Mouse (Mus musculus): ENCODE results near the gene Nbeal1. TPM values are rescaled to one million over a fixed set of nuclear protein-coding genes. Genes with fewer than 3 reads are reported as not detected.

Nbeal1 gene
- polyA plus RNA-seq, 1 experiment from 2014 or later = 12.3 TPM

DNA sequence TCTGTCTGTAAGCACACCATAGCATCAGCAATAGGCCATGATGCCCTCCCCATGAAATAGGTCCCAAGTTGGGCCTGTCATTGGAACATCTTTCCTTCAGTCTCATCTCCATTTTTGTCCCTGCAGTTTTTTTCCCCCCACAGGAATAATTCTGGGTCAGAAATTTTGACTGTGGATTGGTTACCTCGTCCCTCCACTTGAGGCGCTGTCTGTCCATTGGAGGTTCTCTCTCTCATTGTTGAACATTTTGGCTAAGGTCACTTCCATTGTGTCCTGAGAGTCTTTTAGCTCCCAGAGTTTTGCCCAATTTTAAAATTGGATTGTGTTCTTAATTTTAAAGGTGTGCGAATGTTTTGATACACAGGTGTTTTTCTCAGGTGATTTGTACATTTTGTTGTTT lies 16.4 kb downstream of the Nbeal1 start:
- 73% methylated on average over 3 of the region's 3 CpGs for WGBS
- H3K27ac ChIP-seq = no peak overlapping the region
- H3K27me3 ChIP-seq = no peaks in the 10 kb centered on the region
- no peaks in the 10 kb centered on the region for H3K9me3 ChIP-seq
- H3K4me1 ChIP-seq = no peaks in the 10 kb centered on the region
- H3K4me2 ChIP-seq = no peak overlapping the region
- H3K4me3 ChIP-seq (replicated peaks) = no peak overlapping the region
- no peak overlapping the region for H3K9ac ChIP-seq
- H3K36me3 ChIP-seq (replicated peaks) = peaks cover 16% of the 10 kb centered on the region
- ATAC-seq (ENCODE audit: low FRiP score) = no peak

- Histone ChIP-seq H3K27ac (no peak overlapping the region), H3K9ac (no peak overlapping the region), H3K4me2 (no peak overlapping the region), H3K4me1 (no peaks in the 10 kb centered on the region), H3K4me3 (replicated peaks) (no peak overlapping the region), H3K36me3 (replicated peaks) (peaks cover 35% of the 10 kb centered on the region), H3K9me3 (no peaks in the 10 kb centered on the region), H3K27me3 (no peaks in the 10 kb centered on the region)
- ATAC-seq (ENCODE audit: low FRiP score) = no peak
- WGBS = 87% methylated on average over 4 of the region's 4 CpGs
These were observed 18.6 kb downstream of the Nbeal1 start for GRCm38 (mm10) chr1:60199006-60199405.

GRCm38 (mm10) chr1:60236261-60236660 lies 55.9 kb downstream of the Nbeal1 start:
- no peak for ATAC-seq (ENCODE audit: low FRiP score)
- Histone ChIP-seq H3K27ac (no peak overlapping the region), H3K4me1 (no peaks in the 10 kb centered on the region), H3K27me3 (no peaks in the 10 kb centered on the region), H3K9me3 (no peaks in the 10 kb centered on the region), H3K36me3 (replicated peaks) (peaks cover 17% of the 10 kb centered on the region), H3K4me3 (replicated peaks) (no peak overlapping the region), H3K9ac (no peak overlapping the region), H3K4me2 (no peak overlapping the region)
- WGBS = 93% methylated on average over 4 of the region's 4 CpGs

- ATAC-seq (ENCODE audit: low FRiP score) = no peak
- H3K36me3 ChIP-seq (replicated peaks) = peaks cover 15% of the 10 kb centered on the region
These were observed 60.0 kb downstream of the Nbeal1 start for GRCm38 (mm10) chr1:60240430-60240829.

GRCm38 (mm10) chr1:60268113-60268512 lies 87.7 kb downstream of the Nbeal1 start:
- Histone ChIP-seq H3K36me3 (replicated peaks) (peaks cover 14% of the 10 kb centered on the region), H3K4me1 (no peaks in the 10 kb centered on the region), H3K27me3 (no peaks in the 10 kb centered on the region), H3K9me3 (no peaks in the 10 kb centered on the region), H3K4me2 (no peak overlapping the region), H3K4me3 (replicated peaks) (no peak overlapping the region), H3K27ac (no peak overlapping the region), H3K9ac (no peak overlapping the region)
- WGBS = 96% methylated on average over 3 of the region's 3 CpGs
- no peak for ATAC-seq (ENCODE audit: low FRiP score)

More at GRCm38 (mm10) chr1:60240430-60240829, 60.0 kb downstream of the Nbeal1 start:
- H3K9ac ChIP-seq = no peak overlapping the region
- H3K27ac ChIP-seq = no peak overlapping the region
- H3K4me2 ChIP-seq = no peak overlapping the region
- H3K9me3 ChIP-seq = no peaks in the 10 kb centered on the region
- no peaks in the 10 kb centered on the region for H3K4me1 ChIP-seq
- no peaks in the 10 kb centered on the region for H3K27me3 ChIP-seq
- H3K4me3 ChIP-seq (replicated peaks) = no peak overlapping the region

DNA sequence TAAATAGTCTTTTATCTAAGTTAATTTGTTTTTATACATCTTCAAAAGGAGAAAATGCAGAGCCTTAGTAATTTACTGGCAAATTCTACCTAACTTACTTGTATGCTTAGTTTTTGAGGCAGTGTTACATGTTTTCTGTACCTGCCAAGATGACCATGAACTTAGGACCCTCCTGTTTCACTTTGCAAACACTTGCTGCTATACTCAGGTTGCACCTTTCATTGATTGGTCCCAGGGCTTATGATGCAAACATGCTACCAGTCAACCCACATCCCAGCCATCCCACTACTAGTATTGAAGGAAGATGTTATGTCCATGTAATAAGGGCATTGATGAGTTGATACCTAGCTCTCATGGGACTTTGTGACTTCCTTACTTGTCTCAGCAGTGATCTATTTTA lies 88.9 kb downstream of the Nbeal1 start:
- no peak for ATAC-seq (ENCODE audit: low FRiP score)
- no peak overlapping the region for H3K4me2 ChIP-seq
- no peaks in the 10 kb centered on the region for H3K9me3 ChIP-seq
- H3K36me3 ChIP-seq (replicated peaks) = peaks cover 11% of the 10 kb centered on the region
- H3K4me1 ChIP-seq = no peaks in the 10 kb centered on the region
- H3K4me3 ChIP-seq (replicated peaks) = no peak overlapping the region
- no peak overlapping the region for H3K27ac ChIP-seq
- H3K27me3 ChIP-seq = no peaks in the 10 kb centered on the region
- no peak overlapping the region for H3K9ac ChIP-seq

DNA sequence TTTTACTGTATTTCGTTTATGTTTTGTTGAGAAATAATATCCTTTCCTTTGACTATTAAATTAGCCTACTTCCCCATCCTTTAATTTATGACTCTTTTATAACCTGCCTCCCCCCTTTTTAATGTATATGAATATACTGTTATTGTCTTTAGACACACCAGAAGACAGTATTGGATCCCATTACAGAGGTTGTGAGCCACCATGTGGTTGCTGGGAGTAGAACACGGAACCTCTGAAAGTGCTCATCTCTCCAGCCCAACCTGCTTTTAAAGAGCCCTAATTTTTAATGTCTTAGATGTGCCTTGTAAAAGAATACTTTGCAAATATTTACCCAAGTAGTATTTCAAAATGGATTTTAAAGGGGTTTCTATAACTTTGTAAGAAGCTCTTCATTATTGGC lies 92.1 kb downstream of the Nbeal1 start:
- Histone ChIP-seq H3K4me2 (no peak overlapping the region), H3K9ac (no peak overlapping the region), H3K36me3 (replicated peaks) (peaks cover 3% of the 10 kb centered on the region), H3K27me3 (no peaks in the 10 kb centered on the region), H3K9me3 (no peaks in the 10 kb centered on the region), H3K27ac (no peak overlapping the region), H3K4me1 (no peaks in the 10 kb centered on the region), H3K4me3 (replicated peaks) (no peak overlapping the region)
- WGBS = 81% methylated on average over 2 of the region's 2 CpGs
- ATAC-seq (ENCODE audit: low FRiP score) = no peak

DNA sequence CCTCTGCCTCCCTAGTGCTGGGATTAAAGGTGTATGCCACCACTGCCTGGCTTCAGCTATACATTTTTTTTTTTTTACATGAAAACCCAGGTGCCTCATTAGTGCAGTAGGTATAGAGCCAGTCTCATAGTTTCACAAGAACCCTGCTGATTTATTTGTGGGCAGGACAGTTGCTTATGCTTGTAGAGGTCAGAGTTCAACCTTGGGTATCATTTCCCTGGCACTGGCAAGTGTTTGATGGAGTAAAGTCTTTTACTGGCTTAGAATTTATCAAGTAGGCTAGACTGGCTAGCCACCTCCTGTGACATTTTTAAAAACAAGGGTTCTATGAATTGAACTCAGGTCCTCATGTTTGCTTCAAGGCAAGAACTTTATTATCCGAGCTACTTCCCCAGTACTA lies 113.5 kb downstream of the Nbeal1 start:
- Histone ChIP-seq H3K27ac (no peak overlapping the region), H3K4me1 (no peaks in the 10 kb centered on the region), H3K9me3 (no peaks in the 10 kb centered on the region), H3K36me3 (replicated peaks) (peaks cover 21% of the 10 kb centered on the region; the same call in 1 of the 2 replicates), H3K9ac (no peak overlapping the region), H3K4me3 (replicated peaks) (no peak overlapping the region), H3K27me3 (no peaks in the 10 kb centered on the region), H3K4me2 (no peak overlapping the region)
- ATAC-seq (ENCODE audit: low FRiP score) = no peak
- 84% methylated on average over 1 of the region's 1 CpGs for WGBS

GRCm38 (mm10) chr1:60342808-60343629 lies 162.6 kb downstream of the Nbeal1 start, which contains the start of gene Cyp20a1:
Gene Cyp20a1, plus strand, starts transcription at chr1:60343323.
- no peaks in the 10 kb centered on the region for H3K9me3 ChIP-seq
- H3K9ac ChIP-seq = peak within 1 kb of the TSS; percentile 69
- H3K4me1 ChIP-seq = peaks cover 13% of the 10 kb centered on the region
- H3K4me2 ChIP-seq = peak within 1 kb of the TSS; percentile 73
- H3K27me3 ChIP-seq = no peaks in the 10 kb centered on the region
- peaks cover 8% of the 10 kb centered on the region; the same call in 1 of the 2 replicates for H3K36me3 ChIP-seq (replicated peaks)
- peak within 1 kb of the TSS; percentile 93 for H3K27ac ChIP-seq
- H3K4me3 ChIP-seq (replicated peaks) = peak within 1 kb of the TSS; percentile 67
- peak; percentile 98 for ATAC-seq (ENCODE audit: low FRiP score)
- WGBS = 2% methylated on average over 60 of the region's 60 CpGs

GRCm38 (mm10) chr1:60343630-60344455 lies 163.4 kb downstream of the Nbeal1 start:
- peak; percentile 6; the same call in 1 of the 2 replicates for ATAC-seq (ENCODE audit: low FRiP score)
- Histone ChIP-seq H3K4me2 (peak overlapping the region; percentile 73), H3K4me3 (replicated peaks) (peak overlapping the region; percentile 67), H3K4me1 (peaks cover 13% of the 10 kb centered on the region), H3K9ac (peak overlapping the region; percentile 69), H3K36me3 (replicated peaks) (peaks cover 5% of the 10 kb centered on the region; the same call in 1 of the 2 replicates), H3K9me3 (no peaks in the 10 kb centered on the region), H3K27ac (peak overlapping the region; percentile 93), H3K27me3 (no peaks in the 10 kb centered on the region)
- 7% methylated on average over 14 of the region's 14 CpGs for WGBS

GRCm38 (mm10) chr1:60344670-60345069 lies 164.3 kb downstream of the Nbeal1 start:
- Histone ChIP-seq H3K4me1 (peaks cover 13% of the 10 kb centered on the region), H3K4me3 (replicated peaks) (no peak overlapping the region), H3K27me3 (no peaks in the 10 kb centered on the region), H3K27ac (no peak overlapping the region), H3K9ac (no peak overlapping the region), H3K4me2 (no peak overlapping the region), H3K36me3 (replicated peaks) (no peaks in the 10 kb centered on the region), H3K9me3 (0 out of 2 replicates have a peak, but pooled peaks cover 4% of the 10 kb centered on the region)
- 90% methylated on average over 6 of the region's 6 CpGs for whole genome bisulfite sequencing
- no peak for ATAC-seq (ENCODE audit: low FRiP score)

DNA sequence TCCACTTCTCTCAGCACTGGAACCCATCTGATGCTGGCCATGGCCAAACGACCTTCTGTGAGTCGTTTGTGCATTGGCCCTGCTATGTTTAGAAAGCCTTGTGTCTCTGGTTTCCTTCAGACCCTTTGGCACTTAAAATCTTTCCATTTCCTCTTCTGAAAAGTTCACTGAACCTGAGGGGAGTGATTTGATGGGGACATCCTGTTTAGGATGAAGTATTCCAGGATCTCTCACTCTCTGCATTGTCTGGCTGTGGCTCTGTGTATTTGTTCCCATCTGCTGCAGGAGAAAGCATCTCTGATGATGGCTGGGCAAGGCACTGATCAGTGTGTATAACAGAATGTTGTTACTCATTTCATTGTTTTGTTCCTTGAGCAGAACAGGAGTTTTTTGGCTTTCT lies 165.3 kb downstream of the Nbeal1 start:
- Histone ChIP-seq H3K4me1 (peaks cover 13% of the 10 kb centered on the region), H3K9ac (no peak overlapping the region), H3K9me3 (0 out of 2 replicates have a peak, but pooled peaks cover 4% of the 10 kb centered on the region), H3K27me3 (no peaks in the 10 kb centered on the region), H3K4me2 (no peak overlapping the region), H3K4me3 (replicated peaks) (no peak overlapping the region), H3K27ac (no peak overlapping the region), H3K36me3 (replicated peaks) (no peaks in the 10 kb centered on the region)
- WGBS = 95% methylated on average over 2 of the region's 2 CpGs
- no peak for ATAC-seq (ENCODE audit: low FRiP score)
